Mouse (Mus musculus) spleen, adult 2 months (tissue): ENCODE data around the gene Ap5z1. TPM values are rescaled to one million over a fixed set of nuclear protein-coding genes. Genes with fewer than 3 reads are reported as not detected.

Experiments
- DNase-seq, 2 experiments: peaks; one replicate each; pipeline versions ENCODE4 v3.0.0 to v3.0.0-alpha.2; 2012 to 2021; ENCODE audit warnings: low spot score in 2 of 2, low read depth in 1 of 2
- H3K27ac ChIP-seq: fragments of 200-500 bp; 2 replicates; pipeline ENCODE4 v1.5.1; 2012; ENCODE audit warnings: low read length, inconsistent platforms; ENCODE audit not compliant: insufficient read depth
- H3K27me3 ChIP-seq: fragments of 200-500 bp; 2 replicates; pipeline ENCODE4 v1.6.1; 2012; ENCODE audit warnings: mild to moderate bottlenecking, moderate library complexity, low read length, inconsistent platforms; ENCODE audit not compliant: control insufficient read depth, insufficient read depth
- H3K36me3 ChIP-seq: fragments of 200-500 bp; 2 replicates; pipeline ENCODE4 v1.6.1; 2012; ENCODE audit warnings: mild to moderate bottlenecking, low read length, inconsistent platforms; ENCODE audit not compliant: control insufficient read depth, insufficient read depth
- H3K4me1 ChIP-seq: fragments of 200-500 bp; 2 replicates; pipeline ENCODE4 v1.6.1; 2011; ENCODE audit warnings: inconsistent platforms; ENCODE audit not compliant: control insufficient read depth, insufficient read depth, insufficient read length
- H3K4me3 ChIP-seq: fragments of 200-500 bp; 2 replicates; pipeline ENCODE4 v1.5.1; 2011; ENCODE audit warnings: mild to moderate bottlenecking, inconsistent platforms; ENCODE audit not compliant: insufficient read depth, insufficient read length; ENCODE audit errors: extremely low read depth
- CTCF ChIP-seq: fragments of 200-500 bp; IDR thresholded peaks from 2 replicates; pipeline ENCODE4 v1.5.1; 2011; ENCODE audit warnings: mild to moderate bottlenecking, inconsistent platforms; ENCODE audit not compliant: insufficient read depth, insufficient read length, insufficient replicate concordance; ENCODE audit errors: extremely low read depth
- POLR2A ChIP-seq: fragments of 200-500 bp; IDR thresholded peaks from 2 replicates; pipeline ENCODE4 v1.6.1; 2011; ENCODE audit warnings: low read depth, low read length, inconsistent platforms
- WGBS: fragments of 180-500 bp; shearing (Covaris S2); methylation state at CpG from one replicate; pipeline ENCODE4 v1.1.7; 2018; 5-methylcytosine and 5-hydroxymethylcytosine counted together
- polyA plus RNA-seq: library from polyadenylated mRNA; depleted of rRNA; stranded (reverse); fragments of >200 nt; gene quantifications from 2 replicates; pipeline ENCODE4 v1.2.3, GENCODE M21; 2012

The Ap5z1 gene
- polyA plus RNA-seq, 1 experiment, result 58.4 TPM

- no peak for TF ChIP-seq POLR2A
- peak; percentile 61; the same call in 1 of the 2 replicates for TF ChIP-seq CTCF
- WGBS, result 62% methylated on average over 2 of the region's 2 CpGs
- H3K4me3 ChIP-seq, result no peak overlapping the region
- H3K36me3 ChIP-seq, result no peaks in the 10 kb centered on the region
- H3K27ac ChIP-seq, result no peak overlapping the region
- H3K4me1 ChIP-seq, result no peaks in the 10 kb centered on the region
- peak; percentile 15 to 34 for DNase-seq
- H3K27me3 ChIP-seq, result no peaks in the 10 kb centered on the region
Observed at GRCm38 (mm10) chr5:142482512-142482911, 18.8 kb downstream of the Ap5z1 start.

GRCm38 (mm10) chr5:142483581-142483980 is 19.8 kb downstream of the Ap5z1 start:
- DNase-seq, result no peak
- no peaks in the 10 kb centered on the region for H3K36me3 ChIP-seq
- WGBS, result 92% methylated on average over 5 of the region's 5 CpGs
- H3K27me3 ChIP-seq, result no peaks in the 10 kb centered on the region
- no peak overlapping the region for H3K27ac ChIP-seq
- TF ChIP-seq POLR2A, result no peak
- no peak for TF ChIP-seq CTCF
- H3K4me1 ChIP-seq, result no peaks in the 10 kb centered on the region
- no peak overlapping the region for H3K4me3 ChIP-seq

- DNase-seq, result no peak
- no peak for TF ChIP-seq POLR2A
- H3K36me3 ChIP-seq, result no peaks in the 10 kb centered on the region
- no peaks in the 10 kb centered on the region for H3K27me3 ChIP-seq
- no peak overlapping the region for H3K27ac ChIP-seq
- no peaks in the 10 kb centered on the region for H3K4me1 ChIP-seq
- no peak overlapping the region for H3K4me3 ChIP-seq
- 76% methylated on average over 9 of the region's 9 CpGs for WGBS
Observed at GRCm38 (mm10) chr5:142486654-142487053, 22.9 kb downstream of the Ap5z1 start.

- Histone ChIP-seq H3K4me3 (no peak overlapping the region), H3K4me1 (no peaks in the 10 kb centered on the region), H3K36me3 (no peaks in the 10 kb centered on the region), H3K27me3 (no peaks in the 10 kb centered on the region), H3K27ac (no peak overlapping the region)
- DNase-seq, result no peak
- no peak for TF ChIP-seq POLR2A
- TF ChIP-seq CTCF, result no peak
- 63% methylated on average over 9 of the region's 9 CpGs for WGBS
Observed at GRCm38 (mm10) chr5:142489955-142490707, 26.4 kb downstream of the Ap5z1 start.

GRCm38 (mm10) chr5:142493307-142493706 is 29.6 kb downstream of the Ap5z1 start:
- WGBS, result 77% methylated on average over 3 of the region's 3 CpGs
- no peak for DNase-seq
- Histone ChIP-seq H3K27me3 (no peaks in the 10 kb centered on the region), H3K36me3 (no peaks in the 10 kb centered on the region), H3K27ac (no peak overlapping the region), H3K4me1 (no peaks in the 10 kb centered on the region), H3K4me3 (no peak overlapping the region)
- TF ChIP-seq POLR2A (no peak), CTCF (no peak)

- no peak for TF ChIP-seq CTCF
- no peak for TF ChIP-seq POLR2A
- WGBS, result 78% methylated on average over 14 of the region's 14 CpGs
- no peaks in the 10 kb centered on the region for H3K27me3 ChIP-seq
- H3K36me3 ChIP-seq, result no peaks in the 10 kb centered on the region
- no peaks in the 10 kb centered on the region for H3K4me1 ChIP-seq
- no peak overlapping the region for H3K27ac ChIP-seq
- DNase-seq, result no peak
- H3K4me3 ChIP-seq, result no peak overlapping the region
Observed at GRCm38 (mm10) chr5:142495321-142496096, 31.8 kb downstream of the Ap5z1 start.

GRCm38 (mm10) chr5:142498964-142499363 is 35.2 kb downstream of the Ap5z1 start:
- TF ChIP-seq CTCF (peak; percentile 29; the same call in 1 of the 2 replicates), POLR2A (no peak)
- Histone ChIP-seq H3K4me1 (no peaks in the 10 kb centered on the region), H3K27me3 (no peaks in the 10 kb centered on the region), H3K36me3 (no peaks in the 10 kb centered on the region), H3K4me3 (no peak overlapping the region), H3K27ac (no peak overlapping the region)
- no peak for DNase-seq
- 40% methylated on average over 3 of the region's 3 CpGs for WGBS
